ENCODE assay signal across 8 mouse cellular contexts in the genomic region with DNA sequence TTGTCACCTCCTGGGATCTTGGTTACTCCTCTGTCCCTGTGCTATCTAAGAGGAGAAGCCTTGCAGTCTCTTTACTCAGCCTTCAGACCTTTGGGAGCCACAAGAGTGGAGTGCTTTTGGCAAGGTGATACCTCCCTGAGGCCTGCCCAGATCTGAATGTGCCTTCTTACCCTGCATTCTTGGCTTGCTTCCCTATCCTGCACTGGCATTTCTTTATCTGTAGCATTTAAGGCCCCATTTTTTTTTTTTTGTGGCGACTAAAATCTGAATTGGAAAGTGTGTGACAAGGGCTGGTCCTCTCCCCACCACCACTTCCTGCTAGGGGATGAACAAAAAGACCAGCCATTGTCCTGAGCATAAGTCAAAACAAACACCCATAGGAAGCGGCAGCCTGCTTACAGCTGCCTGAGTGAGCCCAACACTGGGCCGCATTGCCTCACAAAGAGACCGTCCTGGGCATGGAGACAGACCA.
A peak's percentile ranks its signal among the peaks of the same experiment; 100 is the strongest.
DNase-seq lines count a peak whose midpoint lies in the region; ATAC-seq and TF ChIP-seq lines count a peak whose summit lies in the region.

No protein-coding gene starts in this region.

- H3K27ac ChIP-seq in intestine, embryonic 16.5 days (ENCODE audit: low read length) = peak overlapping the region; percentile 12; the same call in 1 of the 2 replicates
- peak overlapping the region; percentile 62; the same call in 1 of the 2 replicates for H3K27ac ChIP-seq in lung, postnatal 0 days (ENCODE audit: low read length)

- H3K36me3 ChIP-seq in intestine, embryonic 16.5 days (ENCODE audit: control insufficient read depth, insufficient read depth, low read length) = no peaks in the 10 kb centered on the region
- no peaks in the 10 kb centered on the region for H3K36me3 ChIP-seq in lung, postnatal 0 days (ENCODE audit: insufficient read depth, low read length)

- intact Hi-C loops in left cerebral cortex, postnatal 14 days (cut with DNase I) = no loop called here

- no peak overlapping the region for H3K9ac ChIP-seq in intestine, embryonic 16.5 days (ENCODE audit: low read depth, low read length)
- H3K9ac ChIP-seq in lung, postnatal 0 days (replicated peaks; ENCODE audit: low read depth) = no peak overlapping the region

- no peak; the same call in 1 of the 2 replicates for TF ChIP-seq EP300 in lung, postnatal 0 days (IDR thresholded peaks at IDR 0.05)

- no peak overlapping the region for H3K4me2 ChIP-seq in intestine, embryonic 16.5 days (ENCODE audit: low read depth, low read length)
- H3K4me2 ChIP-seq in lung, postnatal 0 days (replicated peaks; ENCODE audit: low read depth, low read length) = peak overlapping the region; percentile 34; the same call in 1 of the 2 replicates

- no peaks in the 10 kb centered on the region for H3K27me3 ChIP-seq in intestine, embryonic 16.5 days (replicated peaks; ENCODE audit: control insufficient read depth, insufficient read depth, low read length)
- no peaks in the 10 kb centered on the region for H3K27me3 ChIP-seq in lung, postnatal 0 days (replicated peaks; ENCODE audit: insufficient read depth, low read length)

- H3K9me3 ChIP-seq in intestine, embryonic 16.5 days (ENCODE audit: control insufficient read depth, low read length) = no peaks in the 10 kb centered on the region
- H3K9me3 ChIP-seq in lung, postnatal 0 days (ENCODE audit: low read length) = no peaks in the 10 kb centered on the region

- WGBS in intestine, embryonic 16.5 days = 56% methylated on average over 4 of the region's 4 CpGs
- 31% methylated on average over 4 of the region's 4 CpGs for WGBS in lung, postnatal 0 days

- DNase-seq in 416B (ENCODE audit: low read depth) (peak; percentile 68), R1 (ENCODE audit: low read depth, low spot score) (peak; percentile 10)
- DNase-seq in lung, postnatal 0 days (ENCODE audit: low spot score) = peak; percentile 56
- DNase-seq in layer of hippocampus, postnatal 36 days = no peak
- DNase-seq in spleen, adult 12 weeks (ENCODE audit: low spot score) = no peak
- DNase-seq in left cerebral cortex, postnatal 14 days (ENCODE audit: low spot score in 2 of 2) = no peak

- no peak overlapping the region for H3K4me3 ChIP-seq in intestine, embryonic 16.5 days (ENCODE audit: low read length)
- H3K4me3 ChIP-seq in lung, postnatal 0 days (ENCODE audit: low read depth, low read length) = no peak overlapping the region

- peaks cover 20% of the 10 kb centered on the region for H3K4me1 ChIP-seq in intestine, embryonic 16.5 days (ENCODE audit: control insufficient read depth, insufficient read depth, low read length)
- peaks cover 34% of the 10 kb centered on the region for H3K4me1 ChIP-seq in lung, postnatal 0 days (ENCODE audit: insufficient read depth, low read depth, low read length)

- no peak for TF ChIP-seq CTCF in lung, postnatal 0 days (IDR thresholded peaks at IDR 0.05)

- peak; percentile 16; the same call in 1 of the 2 replicates for ATAC-seq in granulocyte monocyte progenitor cell, adult 5-6 weeks (replicated peaks; ENCODE audit: poor library complexity, severe bottlenecking)
- ATAC-seq in intestine, embryonic 16.5 days = peak; percentile 50
- ATAC-seq in lung, postnatal 0 days = peak; percentile 62

Comparison
In these comparisons a context has a peak if more than half of its experiments do, and no peak if none do; other contexts are left out.
1. DNase-seq: peak in 416B (single experiment), R1 (single experiment) and lung, postnatal 0 days (single experiment); none in layer of hippocampus, postnatal 36 days (0 of 2), spleen, adult 12 weeks (single experiment) and left cerebral cortex, postnatal 14 days (0 of 2).
2. Peak in every context shown above with its lines, with median percentiles within 50 percentile points of each other: ATAC-seq.